Mouse (Mus musculus) spleen, adult 2 months (tissue): ENCODE results near the gene B3galt4.

Source experiments
- CTCF ChIP-seq: fragments of 200-500 bp; IDR thresholded peaks from 2 replicates; pipeline ENCODE4 v1.5.1; 2011; ENCODE audit warnings: mild to moderate bottlenecking, inconsistent platforms; ENCODE audit not compliant: insufficient read depth, insufficient read length, insufficient replicate concordance; ENCODE audit errors: extremely low read depth
- POLR2A ChIP-seq: fragments of 200-500 bp; IDR thresholded peaks from 2 replicates; pipeline ENCODE4 v1.6.1; 2011; ENCODE audit warnings: low read depth, low read length, inconsistent platforms

DNA sequence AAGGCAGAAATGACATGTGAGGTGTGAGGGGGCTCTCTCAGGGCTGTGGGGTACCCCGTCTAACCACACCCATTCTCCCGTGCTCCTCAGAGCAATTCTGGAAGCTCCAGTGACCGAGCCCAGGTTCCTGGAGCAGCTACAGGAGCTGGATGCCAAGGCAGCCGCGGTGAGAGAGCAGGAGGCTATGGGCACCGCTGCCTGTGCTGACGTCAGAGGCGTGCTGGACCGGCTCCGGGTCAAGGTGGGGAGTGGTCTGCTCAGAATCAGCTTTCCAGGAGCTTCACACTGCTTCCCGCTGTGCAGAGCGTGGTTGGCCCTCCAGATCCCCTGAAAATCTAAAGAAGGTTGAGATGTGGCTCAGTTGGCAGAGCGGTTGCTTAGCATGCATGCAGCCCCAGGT lies 7.8 kb upstream of the B3galt4 start:
- TF ChIP-seq CTCF (no peak), POLR2A (no peak)
